ENCODE assay signal across 8 mouse cellular contexts in the genomic region with DNA sequence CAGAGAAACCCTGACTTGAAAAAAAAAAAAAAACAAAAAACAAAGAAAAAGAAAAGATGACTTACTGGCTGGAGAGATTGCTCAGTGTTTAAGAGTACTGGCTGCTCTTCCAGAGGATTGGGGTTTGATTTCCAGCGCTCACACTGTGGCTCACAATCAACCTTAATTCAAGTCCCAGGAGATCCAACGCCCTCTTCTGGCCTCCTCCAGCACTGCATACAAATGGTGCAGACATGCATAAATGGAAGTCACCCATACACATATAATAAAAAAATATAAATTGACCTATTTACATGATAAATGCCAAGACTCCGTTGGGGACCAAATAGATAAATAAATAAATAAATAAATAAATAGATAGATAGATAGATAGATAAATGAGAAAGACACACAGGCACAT. TPM values are rescaled to one million over a fixed set of nuclear protein-coding genes. Genes with fewer than 3 reads are reported as not detected.
DNase-seq lines count a peak whose midpoint lies in the region; ATAC-seq and TF ChIP-seq lines count a peak whose summit lies in the region.

No protein-coding gene starts in this region.

- H3K4me3 ChIP-seq in kidney, embryonic 15.5 days (replicated peaks) = peak overlapping the region; percentile 73
- peak overlapping the region; percentile 92 to 99; a peak in 3 of 4 replicates for H3K4me3 ChIP-seq in MEL (ENCODE audit: control insufficient read depth in 1 of 2, insufficient read depth in 1 of 2, low read depth in 2 of 2, low read length in 2 of 2)
- H3K4me3 ChIP-seq in forebrain, embryonic 13.5 days = peak overlapping the region; percentile 97; the same call in 1 of the 2 replicates
- peak overlapping the region; percentile 69 to 76; a peak in 3 of 4 replicates for H3K4me3 ChIP-seq in liver, embryonic 14.5 days (ENCODE audit: insufficient read depth in 1 of 2, low read depth in 2 of 2, low read length in 2 of 2)

- H3K79me2 ChIP-seq in MEL (ENCODE audit: control insufficient read depth, insufficient read depth, low read length, poor library complexity) = peaks cover 35% of the 10 kb centered on the region

- no peak overlapping the region; the same call in 1 of the 2 replicates for H3K9ac ChIP-seq in kidney, embryonic 15.5 days
- peak overlapping the region; percentile 94 for H3K9ac ChIP-seq in MEL (ENCODE audit: control insufficient read depth, low read depth, low read length, poor library complexity, severe bottlenecking)
- H3K9ac ChIP-seq in forebrain, embryonic 13.5 days = no peak overlapping the region
- H3K9ac ChIP-seq in liver, embryonic 14.5 days (replicated peaks) = peak overlapping the region; percentile 80

- H3K4me1 ChIP-seq in kidney, embryonic 15.5 days = peaks cover 14% of the 10 kb centered on the region
- peaks cover 0 to 13% of the 10 kb centered on the region in 2 experiments; a peak in 2 of 4 replicates for H3K4me1 ChIP-seq in MEL (ENCODE audit: control insufficient read depth in 1 of 2, insufficient read depth in 2 of 2, low read length in 2 of 2)
- peaks cover 26% of the 10 kb centered on the region for H3K4me1 ChIP-seq in forebrain, embryonic 13.5 days
- H3K4me1 ChIP-seq in liver, embryonic 14.5 days (replicated peaks; ENCODE audit: control insufficient read depth in 2 of 2, insufficient read depth in 2 of 2, low read length in 1 of 2) = peaks cover 5 to 8% of the 10 kb centered on the region in 2 experiments; a peak in 3 of 4 replicates

- peak; percentile 37 to 52 (median 46) for TF ChIP-seq CTCF in MEL (IDR thresholded peaks at IDR 0.05 in 2 of 3, conservative IDR thresholded peaks at IDR 0.05 in 1 of 3; ENCODE audit: control insufficient read depth in 1 of 3, insufficient read depth in 1 of 3, low read depth in 2 of 3, low read length in 3 of 3, poor library complexity in 1 of 3, severe bottlenecking in 1 of 3)
- TF ChIP-seq CTCF in liver, embryonic 14.5 days (IDR thresholded peaks at IDR 0.05; ENCODE audit: low read depth) = peak; percentile 54

- intact Hi-C loops in gastrocnemius, postnatal 36 days (cut with DNase I) = no loop called here

- WGBS in kidney, embryonic 15.5 days = 62% methylated on average over 3 of the region's 3 CpGs
- 69% methylated on average over 3 of the region's 3 CpGs for WGBS in forebrain, embryonic 13.5 days
- 47% methylated on average over 3 of the region's 3 CpGs for WGBS in liver, embryonic 14.5 days (ENCODE audit: insufficient replicate concordance)

- TF ChIP-seq POLR2A in MEL (IDR thresholded peaks at IDR 0.05; ENCODE audit: control insufficient read depth in 1 of 2, insufficient read depth in 1 of 2, low read depth in 1 of 2, low read length in 2 of 2, poor library complexity in 1 of 2) = no peak

- ATAC-seq in kidney, embryonic 15.5 days (replicated peaks; ENCODE audit: low FRiP score) = no peak
- no peak for ATAC-seq in forebrain, embryonic 13.5 days
- no peak for ATAC-seq in liver, embryonic 14.5 days (ENCODE audit: insufficient read depth)

- no peak for TF ChIP-seq EP300 in MEL (IDR thresholded peaks at IDR 0.05; ENCODE audit: low read depth in 1 of 2, low read length in 2 of 2)
- TF ChIP-seq EP300 in liver, embryonic 14.5 days (IDR thresholded peaks at IDR 0.05; ENCODE audit: low read depth) = no peak

- no peak; the same call in none of the 2 replicates for TF ChIP-seq RAD21 in MEL (IDR thresholded peaks at IDR 0.05; ENCODE audit: low read depth, low read length)

- no peak overlapping the region for H3K27ac ChIP-seq in kidney, embryonic 15.5 days
- no peak overlapping the region for H3K27ac ChIP-seq in MEL (ENCODE audit: control insufficient read depth, low read depth, low read length)
- no peak overlapping the region for H3K27ac ChIP-seq in forebrain, embryonic 13.5 days
- H3K27ac ChIP-seq in liver, embryonic 14.5 days = no peak overlapping the region

- peak overlapping the region; percentile 90 for H3K4me2 ChIP-seq in kidney, embryonic 15.5 days
- H3K4me2 ChIP-seq in forebrain, embryonic 13.5 days = peak overlapping the region; percentile 85
- peak overlapping the region; percentile 89 for H3K4me2 ChIP-seq in liver, embryonic 14.5 days (ENCODE audit: low read depth)

- no peaks in the 10 kb centered on the region for H3K27me3 ChIP-seq in kidney, embryonic 15.5 days
- H3K27me3 ChIP-seq in MEL (ENCODE audit: control insufficient read depth in 1 of 2, insufficient read depth in 2 of 2, low read length in 2 of 2) = no peaks in the 10 kb centered on the region
- peaks cover 3% of the 10 kb centered on the region; the same call in 1 of the 2 replicates for H3K27me3 ChIP-seq in forebrain, embryonic 13.5 days
- H3K27me3 ChIP-seq in liver, embryonic 14.5 days (ENCODE audit: control insufficient read depth, insufficient read depth, low read length) = peaks cover 8% of the 10 kb centered on the region

- no peak for DNase-seq in kidney, postnatal 14 days
- DNase-seq in MEL (ENCODE audit: low read depth, low spot score) = peak; percentile 69
- no peak for DNase-seq in liver, embryonic 14.5 days (ENCODE audit: low read depth in 3 of 3, low spot score in 3 of 3)
- no peak for DNase-seq in spleen, adult 18-20 months
- no peak for DNase-seq in left cerebral cortex, adult 11 months (ENCODE audit: low spot score)
- no peak for DNase-seq in gastrocnemius, postnatal 36 days

- H3K36me3 ChIP-seq in kidney, embryonic 15.5 days = peaks cover 37% of the 10 kb centered on the region
- peaks cover 17 to 18% of the 10 kb centered on the region in 2 experiments for H3K36me3 ChIP-seq in MEL (ENCODE audit: control insufficient read depth in 1 of 2, insufficient read depth in 2 of 2, low read length in 2 of 2)
- peaks cover 40% of the 10 kb centered on the region for H3K36me3 ChIP-seq in forebrain, embryonic 13.5 days (ENCODE audit: poor library complexity, severe bottlenecking)
- peaks cover 6% of the 10 kb centered on the region for H3K36me3 ChIP-seq in liver, embryonic 14.5 days (replicated peaks; ENCODE audit: control insufficient read depth, insufficient read depth, low read depth)

- no peaks in the 10 kb centered on the region for H3K9me3 ChIP-seq in kidney, embryonic 15.5 days (replicated peaks)
- H3K9me3 ChIP-seq in MEL (replicated peaks; ENCODE audit: insufficient read depth, low read length) = no peaks in the 10 kb centered on the region
- no peaks in the 10 kb centered on the region for H3K9me3 ChIP-seq in forebrain, embryonic 13.5 days (replicated peaks)
- no peaks in the 10 kb centered on the region for H3K9me3 ChIP-seq in liver, embryonic 14.5 days (ENCODE audit: control insufficient read depth, low read length)

RNA-seq across cellular contexts. Expression of a gene that starts 1.4 kb away (rescaled TPM):
- polyA plus RNA-seq in kidney, embryonic 15.5 days (2015; fragmentation: Nextera tagmentation; extraction: Ambion mirVana) = 17.3 TPM in 2 replicates
- 13.6 and 15.3 TPM in 2 replicates for total RNA-seq in MEL (2012; rRNA removed)
- 10 to 100 TPM in 1 of 2 experiments, not detected in 1; 11.7 TPM for polyA plus RNA-seq in MEL (2012; ENCODE audit: insufficient read depth in 1 of 2, insufficient read length in 2 of 2, low read depth in 1 of 2, low replicate concordance in 2 of 2, missing spikeins in 1 of 2)
- 14.7 and 14.8 TPM in 2 replicates for polyA plus RNA-seq in forebrain, embryonic 13.5 days (2015; fragmentation: Nextera tagmentation; extraction: Ambion mirVana)
- polyA plus RNA-seq in liver, embryonic 14.5 days (2012; rRNA removed) = 2.8 and 3.6 TPM in 2 replicates
- 11.1 and 11.9 TPM in 2 replicates for polyA plus RNA-seq in liver, embryonic 14.5 days (2014; fragmentation: Nextera tagmentation; extraction: Ambion mirVana)
- 1 to 10 TPM; 4.9 to 5.2 TPM for total RNA-seq in gastrocnemius, postnatal 36 days (2021)

RNA-seq across cellular contexts. Expression of a gene that starts 1.4 kb away (rescaled TPM):
- 12.6 and 13.6 TPM in 2 replicates for polyA plus RNA-seq in kidney, embryonic 15.5 days (2015; fragmentation: Nextera tagmentation; extraction: Ambion mirVana)
- 5.1 and 5.4 TPM in 2 replicates for total RNA-seq in MEL (2012; rRNA removed)
- polyA plus RNA-seq in MEL (2012; ENCODE audit: insufficient read depth in 1 of 2, insufficient read length in 2 of 2, low read depth in 1 of 2, low replicate concordance in 2 of 2, missing spikeins in 1 of 2) = 10 to 100 TPM in 1 of 2 experiments, not detected in 1; 11.2 TPM
- 13.0 and 15.5 TPM in 2 replicates for polyA plus RNA-seq in forebrain, embryonic 13.5 days (2015; fragmentation: Nextera tagmentation; extraction: Ambion mirVana)
- 3.3 and 3.4 TPM in 2 replicates for polyA plus RNA-seq in liver, embryonic 14.5 days (2012; rRNA removed)
- polyA plus RNA-seq in liver, embryonic 14.5 days (2014; fragmentation: Nextera tagmentation; extraction: Ambion mirVana) = 5.4 and 6.3 TPM in 2 replicates
- 1 to 10 TPM; 3.4 to 5.3 TPM for total RNA-seq in gastrocnemius, postnatal 36 days (2021)

RNA-seq across cellular contexts. Expression of a gene that starts 14.2 kb away (rescaled TPM):
- polyA plus RNA-seq in kidney, embryonic 15.5 days (2015; fragmentation: Nextera tagmentation; extraction: Ambion mirVana) = 12.2 and 13.0 TPM in 2 replicates
- total RNA-seq in MEL (2012; rRNA removed) = 1.9 and 2.1 TPM in 2 replicates
- 1 to 10 TPM in 1 of 2 experiments, not detected in 1; 4.5 TPM for polyA plus RNA-seq in MEL (2012; ENCODE audit: insufficient read depth in 1 of 2, insufficient read length in 2 of 2, low read depth in 1 of 2, low replicate concordance in 2 of 2, missing spikeins in 1 of 2)
- 5.0 and 5.8 TPM in 2 replicates for polyA plus RNA-seq in forebrain, embryonic 13.5 days (2015; fragmentation: Nextera tagmentation; extraction: Ambion mirVana)
- polyA plus RNA-seq in liver, embryonic 14.5 days (2012; rRNA removed) = 2.1 and 2.7 TPM in 2 replicates
- polyA plus RNA-seq in liver, embryonic 14.5 days (2014; fragmentation: Nextera tagmentation; extraction: Ambion mirVana) = 0.27 and 0.42 TPM in 2 replicates
- 1 to 10 TPM; 1.9 to 2.4 TPM for total RNA-seq in gastrocnemius, postnatal 36 days (2021)

RNA-seq across cellular contexts. Expression of a gene that starts 36.0 kb away (rescaled TPM):
- 64.7 and 76.8 TPM in 2 replicates for polyA plus RNA-seq in kidney, embryonic 15.5 days (2015; fragmentation: Nextera tagmentation; extraction: Ambion mirVana)
- total RNA-seq in MEL (2012; rRNA removed) = 44.7 and 52.7 TPM in 2 replicates
- polyA plus RNA-seq in MEL (2012; ENCODE audit: insufficient read depth in 1 of 2, insufficient read length in 2 of 2, low read depth in 1 of 2, low replicate concordance in 2 of 2, missing spikeins in 1 of 2) = 10 to 100 TPM in 1 of 2 experiments, not detected in 1; 73.6 TPM
- polyA plus RNA-seq in forebrain, embryonic 13.5 days (2015; fragmentation: Nextera tagmentation; extraction: Ambion mirVana) = 53.0 and 55.9 TPM in 2 replicates
- polyA plus RNA-seq in liver, embryonic 14.5 days (2012; rRNA removed) = 12.8 and 27.9 TPM in 2 replicates
- polyA plus RNA-seq in liver, embryonic 14.5 days (2014; fragmentation: Nextera tagmentation; extraction: Ambion mirVana) = 34.6 and 35.4 TPM in 2 replicates
- total RNA-seq in gastrocnemius, postnatal 36 days (2021) = 10 to 100 TPM; 82.3 to 96.2 TPM

RNA-seq across cellular contexts. Expression of a gene that starts 39.0 kb away (rescaled TPM):
- 118 and 120 TPM in 2 replicates for polyA plus RNA-seq in kidney, embryonic 15.5 days (2015; fragmentation: Nextera tagmentation; extraction: Ambion mirVana)
- 130 and 137 TPM in 2 replicates for total RNA-seq in MEL (2012; rRNA removed)
- 100 to 1,000 TPM in 1 of 2 experiments, not detected in 1; 102 TPM for polyA plus RNA-seq in MEL (2012; ENCODE audit: insufficient read depth in 1 of 2, insufficient read length in 2 of 2, low read depth in 1 of 2, low replicate concordance in 2 of 2, missing spikeins in 1 of 2)
- polyA plus RNA-seq in forebrain, embryonic 13.5 days (2015; fragmentation: Nextera tagmentation; extraction: Ambion mirVana) = 152 and 156 TPM in 2 replicates
- polyA plus RNA-seq in liver, embryonic 14.5 days (2012; rRNA removed) = 35.0 and 35.7 TPM in 2 replicates
- 50.6 and 51.4 TPM in 2 replicates for polyA plus RNA-seq in liver, embryonic 14.5 days (2014; fragmentation: Nextera tagmentation; extraction: Ambion mirVana)
- total RNA-seq in gastrocnemius, postnatal 36 days (2021) = 10 to 100 TPM; 10.8 to 13.2 TPM

Comparison
In these comparisons a context has a peak if more than half of its experiments do, and no peak if none do; other contexts are left out.
1. H3K9ac ChIP-seq: peak in MEL (single experiment) and liver, embryonic 14.5 days (single experiment); none in kidney, embryonic 15.5 days (single experiment) and forebrain, embryonic 13.5 days (single experiment).
2. Peak in every context shown above with its lines, with median percentiles within 50 percentile points of each other: H3K4me2 ChIP-seq and H3K4me3 ChIP-seq.